Mouse (Mus musculus) ES-E14 (cell line): ENCODE results near the gene Gm12166.

Source experiments
- CHD2 ChIP-seq: IDR thresholded peaks from 2 replicates; pipeline ENCODE4 v1.6.1; 2014; ENCODE audit warnings: mild to moderate bottlenecking, low read depth, low read length, inconsistent platforms
- HCFC1 ChIP-seq: IDR thresholded peaks from 2 replicates; pipeline ENCODE4 v1.6.1; 2012; ENCODE audit warnings: low read length, inconsistent platforms, borderline replicate concordance; ENCODE audit not compliant: insufficient read depth
- MAFK ChIP-seq: IDR thresholded peaks from 2 replicates; pipeline ENCODE4 v1.6.1; 2014; ENCODE audit warnings: mild to moderate bottlenecking, low read depth, low read length, inconsistent platforms; ENCODE audit not compliant: insufficient read depth
- ZC3H11A ChIP-seq: IDR thresholded peaks from 2 replicates; pipeline ENCODE4 v1.6.1; 2012; ENCODE audit warnings: low read depth, mild to moderate bottlenecking, inconsistent platforms, low read length, borderline replicate concordance

GRCm38 (mm10) chr11:46097062-46097461 lies 44.9 kb upstream of the Gm12166 start:
- TF ChIP-seq HCFC1, result no peak
- TF ChIP-seq MAFK, result no peak
- TF ChIP-seq CHD2, result no peak
- TF ChIP-seq ZC3H11A, result no peak
